Mouse (Mus musculus): ENCODE measurements around the gene Slc26a11. TPM values are rescaled to one million over a fixed set of nuclear protein-coding genes. Genes with fewer than 3 reads are reported as not detected.
"Not testable (repeated sequence)": the region's sequence is repeated elsewhere in the genome, so short reads cannot be mapped to it uniquely, and the experiment has no call there.

Slc26a11 gene
- polyA plus RNA-seq, 1 experiment = not detected

GRCm38 (mm10) chr11:119381631-119382337 is 26.4 kb downstream of the Slc26a11 start:
- Histone ChIP-seq H3K4me1 (ENCODE audit: control insufficient read depth) (peaks cover 2% of the 10 kb centered on the region), H3K36me3 (ENCODE audit: control insufficient read depth) (no peaks in the 10 kb centered on the region; the same call in 1 of the 2 replicates), H3K9me3 (ENCODE audit: control insufficient read depth, low read length) (no peaks in the 10 kb centered on the region), H3K4me3 (replicated peaks) (no peak overlapping the region), H3K27me3 (ENCODE audit: control insufficient read depth) (no peaks in the 10 kb centered on the region)
- no peak for TF ChIP-seq GATA1 (IDR thresholded peaks at IDR 0.05; ENCODE audit: low read length)
- no peak for TF ChIP-seq TAL1 (IDR thresholded peaks at IDR 0.05; ENCODE audit: low read length)

- Histone ChIP-seq H3K9me3 (ENCODE audit: control insufficient read depth, low read length) (no peaks in the 10 kb centered on the region), H3K4me3 (replicated peaks) (no peak overlapping the region), H3K27me3 (ENCODE audit: control insufficient read depth) (peaks cover under 1% of the 10 kb centered on the region; the same call in 1 of the 2 replicates), H3K36me3 (ENCODE audit: control insufficient read depth) (no peaks in the 10 kb centered on the region; the same call in 1 of the 2 replicates), H3K4me1 (ENCODE audit: control insufficient read depth) (no peaks in the 10 kb centered on the region)
- TF ChIP-seq GATA1 (IDR thresholded peaks at IDR 0.05; ENCODE audit: low read length) (no peak), TAL1 (IDR thresholded peaks at IDR 0.05; ENCODE audit: low read length) (no peak)
These were observed 27.0 kb downstream of the Slc26a11 start for GRCm38 (mm10) chr11:119382338-119382850.

GRCm38 (mm10) chr11:119384904-119385303 is 29.5 kb downstream of the Slc26a11 start:
- Histone ChIP-seq H3K4me1 (ENCODE audit: control insufficient read depth) (peaks cover 4% of the 10 kb centered on the region), H3K36me3 (ENCODE audit: control insufficient read depth) (no peaks in the 10 kb centered on the region), H3K4me3 (replicated peaks) (no peak overlapping the region), H3K27me3 (ENCODE audit: control insufficient read depth) (peaks cover 25% of the 10 kb centered on the region), H3K9me3 (ENCODE audit: control insufficient read depth, low read length) (no peaks in the 10 kb centered on the region)
- TF ChIP-seq GATA1 (IDR thresholded peaks at IDR 0.05; ENCODE audit: low read length) = no peak
- TF ChIP-seq TAL1 (IDR thresholded peaks at IDR 0.05; ENCODE audit: low read length) = no peak

GRCm38 (mm10) chr11:119386306-119386705 is 30.9 kb downstream of the Slc26a11 start:
- Histone ChIP-seq H3K36me3 (ENCODE audit: control insufficient read depth) (no peaks in the 10 kb centered on the region), H3K4me1 (ENCODE audit: control insufficient read depth) (peaks cover 18% of the 10 kb centered on the region), H3K4me3 (replicated peaks) (no peak overlapping the region), H3K27me3 (ENCODE audit: control insufficient read depth) (peaks cover 39% of the 10 kb centered on the region), H3K9me3 (ENCODE audit: control insufficient read depth, low read length) (no peaks in the 10 kb centered on the region)
- TF ChIP-seq GATA1 (IDR thresholded peaks at IDR 0.05; ENCODE audit: low read length) = no peak
- no peak for TF ChIP-seq TAL1 (IDR thresholded peaks at IDR 0.05; ENCODE audit: low read length)

GRCm38 (mm10) chr11:119387273-119387672 is 31.9 kb downstream of the Slc26a11 start:
- Histone ChIP-seq H3K4me1 (ENCODE audit: control insufficient read depth) (peaks cover 28% of the 10 kb centered on the region), H3K27me3 (ENCODE audit: control insufficient read depth) (peaks cover 48% of the 10 kb centered on the region)
- H3K9me3 ChIP-seq (ENCODE audit: control insufficient read depth, low read length); H3K4me3 ChIP-seq (replicated peaks); H3K36me3 ChIP-seq (ENCODE audit: control insufficient read depth): not testable (repeated sequence)

- H3K4me1 ChIP-seq (ENCODE audit: control insufficient read depth) = peaks cover 48% of the 10 kb centered on the region
These were observed 34.5 kb downstream of the Slc26a11 start for GRCm38 (mm10) chr11:119389851-119390270.

GRCm38 (mm10) chr11:119390271-119391231 is 35.2 kb downstream of the Slc26a11 start:
- Histone ChIP-seq H3K4me1 (ENCODE audit: control insufficient read depth) (peaks cover 49% of the 10 kb centered on the region), H3K9me3 (ENCODE audit: control insufficient read depth, low read length) (no peaks in the 10 kb centered on the region), H3K36me3 (ENCODE audit: control insufficient read depth) (no peaks in the 10 kb centered on the region), H3K27me3 (ENCODE audit: control insufficient read depth) (peaks cover 51% of the 10 kb centered on the region), H3K4me3 (replicated peaks) (peak overlapping the region; percentile 69)
- TF ChIP-seq TAL1 (IDR thresholded peaks at IDR 0.05; ENCODE audit: low read length) = no peak
- TF ChIP-seq GATA1 (IDR thresholded peaks at IDR 0.05; ENCODE audit: low read length) = no peak

More at GRCm38 (mm10) chr11:119389851-119390270, 34.5 kb downstream of the Slc26a11 start:
- Histone ChIP-seq H3K27me3 (ENCODE audit: control insufficient read depth) (peaks cover 51% of the 10 kb centered on the region), H3K36me3 (ENCODE audit: control insufficient read depth) (no peaks in the 10 kb centered on the region), H3K9me3 (ENCODE audit: control insufficient read depth, low read length) (no peaks in the 10 kb centered on the region), H3K4me3 (replicated peaks) (peak overlapping the region; percentile 69)
- TF ChIP-seq TAL1 (IDR thresholded peaks at IDR 0.05; ENCODE audit: low read length) = no peak
- TF ChIP-seq GATA1 (IDR thresholded peaks at IDR 0.05; ENCODE audit: low read length) = no peak

GRCm38 (mm10) chr11:119391386-119392000 is 36.1 kb downstream of the Slc26a11 start:
- Histone ChIP-seq H3K4me3 (replicated peaks) (peak overlapping the region; percentile 71), H3K4me1 (ENCODE audit: control insufficient read depth) (peaks cover 49% of the 10 kb centered on the region), H3K36me3 (ENCODE audit: control insufficient read depth) (no peaks in the 10 kb centered on the region), H3K27me3 (ENCODE audit: control insufficient read depth) (peaks cover 51% of the 10 kb centered on the region), H3K9me3 (ENCODE audit: control insufficient read depth, low read length) (no peaks in the 10 kb centered on the region)
- no peak for TF ChIP-seq TAL1 (IDR thresholded peaks at IDR 0.05; ENCODE audit: low read length)
- no peak for TF ChIP-seq GATA1 (IDR thresholded peaks at IDR 0.05; ENCODE audit: low read length)

Measured in erythroblast, embryonic 14.5 days (primary cell).